Mouse (Mus musculus): ENCODE data around the gene Shmt1.
A peak's percentile ranks its signal among the peaks of the same experiment; 100 is the strongest.

Gene Shmt1

DNA sequence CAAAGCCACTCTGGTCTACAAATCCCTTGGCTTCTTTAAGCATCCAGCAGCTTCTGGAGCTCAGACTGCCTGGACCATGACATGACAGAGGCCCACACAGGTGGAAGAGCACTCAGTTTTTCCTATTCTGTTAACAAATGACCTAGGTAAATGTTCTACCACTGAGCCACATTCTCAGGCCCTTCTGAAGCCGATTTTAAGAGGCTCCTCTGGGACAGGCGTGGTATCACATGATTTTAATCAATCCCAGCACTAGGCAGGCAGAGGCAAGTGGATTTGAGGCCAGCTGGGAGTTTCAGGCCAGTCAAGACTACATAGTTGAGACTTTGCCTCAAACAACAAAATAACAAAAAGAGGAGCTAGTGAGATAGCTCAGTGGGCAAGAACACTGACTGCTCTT is 21.0 kb downstream of the Shmt1 start:
- DNase-seq, result peak; percentile 52

DNA sequence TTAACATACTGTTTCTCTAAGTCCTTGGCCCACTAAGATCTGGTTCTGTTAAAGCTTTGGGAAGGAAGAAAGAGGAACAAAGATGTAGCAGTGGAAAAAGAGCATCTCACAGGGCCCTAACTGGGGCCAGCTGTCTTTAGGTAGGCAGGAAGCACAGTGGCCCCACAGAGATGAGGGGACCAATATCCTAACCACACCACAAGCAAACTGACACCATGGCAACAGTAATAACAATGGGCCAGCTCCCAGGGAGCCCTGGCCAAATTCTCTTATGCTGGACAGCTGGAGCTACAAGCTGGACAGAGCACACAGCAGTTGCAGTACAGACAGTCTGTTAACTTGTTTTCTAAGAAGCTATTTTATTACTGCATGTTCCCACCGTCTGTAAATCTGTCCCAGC is 23.9 kb downstream of the Shmt1 start:
- no peak for DNase-seq

DNA sequence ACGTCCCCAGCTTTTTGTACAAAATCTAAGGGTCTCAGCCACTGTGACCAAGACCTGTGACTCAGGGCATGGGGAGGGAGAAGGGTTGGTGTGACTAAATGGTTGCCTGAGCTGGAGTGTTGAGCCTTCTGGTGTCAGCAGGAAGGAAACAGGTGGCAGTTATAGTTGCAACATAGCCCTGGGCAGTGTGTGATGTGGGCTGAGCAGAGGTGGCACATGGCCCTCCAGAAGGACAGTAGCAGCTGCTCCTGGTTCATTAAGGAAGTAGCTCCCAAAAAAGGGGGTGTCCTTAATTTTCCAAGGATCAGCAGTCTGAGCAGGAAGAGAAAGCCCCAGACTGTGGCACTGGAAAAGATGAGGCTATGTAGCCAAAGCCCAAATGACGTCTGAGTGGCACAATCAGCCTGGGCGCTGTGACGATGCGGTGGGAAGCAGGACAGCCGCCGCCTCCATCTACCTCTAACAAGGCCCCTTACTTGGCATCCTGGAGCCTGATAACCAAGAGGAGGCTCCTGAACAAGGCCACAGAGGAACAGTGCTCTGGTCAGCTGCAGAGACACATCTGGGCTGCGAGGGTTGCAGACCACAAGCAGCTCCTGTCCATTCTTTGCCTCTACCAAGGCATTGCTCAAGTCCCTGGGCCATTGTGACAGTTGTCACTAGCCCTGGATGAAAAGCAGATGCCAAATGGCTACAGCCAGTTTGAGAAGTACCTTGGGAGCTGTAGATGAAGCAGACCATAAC is 27.2 kb downstream of the Shmt1 start:
- DNase-seq, result no peak

DNA sequence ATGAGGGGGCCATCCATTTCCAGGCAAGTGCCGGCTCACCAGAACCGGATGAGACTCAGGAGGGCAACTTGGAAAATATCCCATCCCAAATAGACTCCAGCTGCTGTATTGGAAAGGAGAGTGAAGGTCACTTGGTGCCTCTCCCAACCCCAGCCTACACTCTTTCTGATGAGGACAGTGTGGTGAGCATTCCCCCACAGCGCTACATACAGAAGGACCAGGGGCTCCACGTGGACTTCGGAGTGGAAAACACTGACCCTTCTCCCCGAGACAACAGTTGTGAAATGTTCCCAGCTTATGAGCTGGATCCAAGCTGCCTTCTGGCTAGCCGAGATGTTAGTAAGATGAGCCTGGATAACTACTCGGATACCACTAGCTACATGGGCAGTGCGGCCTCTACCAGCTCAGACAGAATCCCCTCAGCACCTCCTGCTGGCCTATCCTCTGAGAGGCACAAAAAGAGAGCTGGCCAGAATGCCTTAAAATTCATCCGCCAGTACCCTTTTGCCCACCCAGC is 31.8 kb downstream of the Shmt1 start:
- no peak for DNase-seq

- no peak for DNase-seq
Observed at GRCm38 (mm10) chr11:60777801-60778370, 33.6 kb downstream of the Shmt1 start.

DNA sequence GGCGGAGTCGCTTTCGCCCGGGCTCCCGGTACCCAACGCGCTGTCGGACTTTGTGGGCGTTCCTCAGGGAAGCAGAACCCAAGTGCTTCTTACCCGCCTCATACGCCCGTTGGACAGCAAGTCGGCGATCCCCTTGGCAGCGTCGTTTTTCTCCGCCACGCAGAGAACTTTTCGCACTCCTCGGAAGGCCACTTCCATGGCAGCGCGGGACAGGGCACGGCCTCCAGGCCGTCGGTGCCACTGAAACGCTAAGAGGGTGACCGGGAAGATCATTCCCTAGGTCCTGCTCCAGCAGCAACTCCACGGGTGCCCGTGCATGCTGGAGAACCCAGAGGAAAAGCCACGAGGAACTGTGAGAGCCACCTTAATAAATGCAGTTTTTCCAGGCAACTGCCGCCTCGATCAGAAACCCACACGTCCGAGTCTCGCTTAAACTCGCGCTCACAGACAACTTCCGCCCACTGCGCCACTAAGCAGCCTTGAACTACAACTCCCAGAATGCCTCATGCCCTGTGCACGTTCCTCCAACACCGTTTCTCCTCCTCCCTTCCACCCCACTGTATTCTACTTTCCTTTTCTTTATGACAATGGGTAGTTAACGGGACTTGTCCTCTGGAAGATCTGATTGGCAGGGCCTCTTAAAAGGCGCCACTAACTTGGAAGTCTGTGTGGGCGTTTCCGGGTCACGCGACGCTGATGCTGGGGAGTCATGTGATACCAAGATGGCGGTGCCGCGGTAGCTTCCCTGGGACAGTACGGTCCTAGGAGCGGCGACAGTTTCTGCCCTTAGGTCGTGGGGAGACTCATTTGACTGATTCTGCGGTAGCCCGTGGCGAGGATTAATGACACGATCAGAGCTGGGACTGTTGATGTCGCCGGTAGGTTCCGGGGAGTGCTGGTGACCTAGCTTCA is 34.4 kb downstream of the Shmt1 start, which contains the start of the genes Top3a and Smcr8:
Top3a (minus strand) TSS at position 537 of the 912 bp plus-strand sequence.
Smcr8 (plus strand) TSS at position 696 of the 912 bp plus-strand sequence.
- peak; percentile 93 for DNase-seq

- peak; percentile 81 for DNase-seq
Observed at GRCm38 (mm10) chr11:60776107-60776828, 35.2 kb downstream of the Shmt1 start.

DNA sequence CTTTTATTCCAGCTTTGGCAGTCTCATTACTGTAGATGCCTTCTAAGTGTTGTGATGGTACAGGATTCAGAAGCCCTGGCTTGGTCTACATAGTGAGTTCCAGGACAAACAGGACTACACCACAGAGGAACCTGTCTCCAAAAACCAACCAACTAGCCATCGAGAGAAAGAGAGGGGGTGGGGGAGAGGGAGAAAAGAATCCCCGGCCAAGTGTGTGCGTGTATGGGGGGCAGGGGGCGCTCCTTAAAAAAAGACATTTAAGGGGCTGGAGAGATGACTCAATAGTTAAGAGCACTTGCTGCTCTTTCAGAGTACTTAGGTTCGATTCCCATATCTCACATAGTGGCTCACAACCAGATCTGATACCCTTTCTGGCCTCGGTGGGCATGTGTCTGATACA is 35.9 kb downstream of the Shmt1 start:
- DNase-seq, result no peak

DNA sequence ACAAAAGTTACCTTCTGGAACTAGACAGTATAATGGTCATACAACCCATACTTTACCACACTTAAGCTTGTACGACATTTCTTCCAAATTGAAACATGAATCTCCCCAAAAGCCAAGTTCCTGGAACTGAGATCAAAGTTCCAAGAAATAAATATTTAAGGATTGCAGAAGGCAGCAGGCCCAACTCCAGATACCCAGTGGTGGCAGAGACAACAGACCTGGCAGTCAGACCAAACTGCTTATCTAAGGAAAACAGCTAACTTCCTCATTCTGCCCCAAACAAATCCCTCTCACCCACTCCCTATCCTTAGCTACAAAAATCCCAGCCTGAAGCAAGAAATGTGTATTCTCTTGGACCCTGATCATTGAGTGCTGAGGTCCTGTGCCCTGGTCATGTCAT is 36.7 kb downstream of the Shmt1 start:
- no peak for DNase-seq

GRCm38 (mm10) chr11:60774158-60774689 is 37.3 kb downstream of the Shmt1 start:
- no peak for DNase-seq

GRCm38 (mm10) chr11:60772161-60772560 is 39.4 kb downstream of the Shmt1 start:
- DNase-seq, result no peak

- DNase-seq, result no peak
Observed at GRCm38 (mm10) chr11:60770776-60771175, 40.7 kb downstream of the Shmt1 start.

GRCm38 (mm10) chr11:60769322-60769721 is 42.2 kb downstream of the Shmt1 start:
- DNase-seq, result no peak

DNA sequence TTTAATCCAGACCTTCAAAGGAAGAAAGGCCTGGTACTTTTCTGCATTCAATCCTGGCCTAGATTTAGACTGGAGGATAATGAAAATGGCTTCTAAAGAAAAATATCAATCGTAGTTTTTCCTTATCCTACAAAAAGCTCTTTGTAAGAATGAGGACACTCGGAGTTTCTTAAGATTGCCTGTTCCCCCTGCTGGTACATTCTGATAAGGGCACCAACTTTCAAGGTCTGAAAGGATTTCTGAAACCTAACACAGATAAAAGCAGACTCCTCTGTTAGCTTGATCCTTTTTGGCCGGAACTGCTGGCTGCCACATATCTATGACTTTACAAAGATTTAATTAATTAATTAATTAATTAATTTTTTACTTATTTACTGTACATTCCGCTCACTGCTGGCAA is 44.5 kb downstream of the Shmt1 start:
- DNase-seq, result no peak

DNA sequence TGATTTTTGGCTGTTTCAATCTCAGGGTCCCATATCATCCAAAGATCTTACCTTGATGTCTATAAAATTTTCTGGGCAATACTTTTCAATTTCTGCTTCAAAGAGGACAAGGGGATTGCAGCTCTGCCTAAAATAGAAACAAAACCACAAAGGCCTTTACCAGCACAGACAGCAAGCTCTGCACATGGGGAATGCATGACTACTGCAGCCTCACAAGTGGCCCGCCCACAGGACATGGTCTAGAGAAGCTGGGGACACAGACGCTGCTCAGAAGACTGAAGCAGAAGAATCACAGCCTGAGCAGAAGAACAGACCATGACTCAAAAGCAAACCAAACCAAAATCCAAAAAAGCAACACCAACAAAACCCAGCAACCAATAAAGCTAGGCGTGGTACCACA is 49.8 kb downstream of the Shmt1 start:
- no peak for DNase-seq

GRCm38 (mm10) chr11:60755570-60755969 is 55.9 kb downstream of the Shmt1 start:
- no peak for DNase-seq

DNA sequence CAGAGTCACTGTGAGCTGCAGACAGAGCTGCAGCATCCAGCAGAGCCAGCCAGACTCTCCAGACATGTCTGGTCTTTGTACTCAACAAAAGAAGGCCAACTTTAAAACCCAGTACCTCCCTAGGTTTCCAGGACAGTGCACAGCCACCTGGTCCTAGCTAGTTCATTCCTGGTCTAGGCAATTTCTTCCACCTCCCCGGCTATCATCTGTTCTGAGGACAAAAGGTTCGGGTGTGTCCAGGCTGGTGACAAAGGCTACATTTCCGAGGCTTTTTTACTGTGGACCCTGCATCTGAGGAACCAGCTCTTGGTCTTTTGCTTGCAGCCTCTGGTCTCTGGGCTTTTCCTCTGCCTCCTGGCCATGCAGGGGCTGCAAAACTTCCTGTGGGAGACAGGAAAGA is 71.2 kb downstream of the Shmt1 start:
- DNase-seq, result no peak
